Mouse (Mus musculus) liver, embryonic 14.5 days (tissue): ENCODE measurements around the gene Ebf1. TPM values are rescaled to one million over a fixed set of nuclear protein-coding genes. Genes with fewer than 3 reads are reported as not detected.
A peak's percentile ranks its signal among the peaks of the same experiment; 100 is the strongest.

Experiments
- ATAC-seq: fragments of 200-750 bp; cut with Nextera tagmentation; 2 replicates; pipeline ENCODE4 v1.8.0; 2017; ENCODE audit warnings: moderate number of reproducible peaks, mild to moderate bottlenecking, moderate library complexity; ENCODE audit not compliant: insufficient read depth
- DNase-seq, 3 experiments: peaks; one replicate each; pipeline ENCODE4 v3.0.0-alpha.2; 2012 to 2013; ENCODE audit warnings: low read depth in 3 of 3, low spot score in 3 of 3
- H3K27ac ChIP-seq: fragments of 300-500 bp; sonication (generic); 2 replicates; pipeline ENCODE4 v1.5.1; 2014; ENCODE audit warnings: moderate library complexity, mild to moderate bottlenecking, control low read depth, inconsistent platforms
- H3K27me3 ChIP-seq: fragments of 300-500 bp; sonication (generic); 2 replicates; pipeline ENCODE4 v1.6.1; 2014; ENCODE audit warnings: mild to moderate bottlenecking, low read length, moderate library complexity; ENCODE audit not compliant: control insufficient read depth, insufficient read depth
- H3K36me3 ChIP-seq: fragments of 300-500 bp; sonication (generic); replicated peaks from 2 replicates; pipeline ENCODE4 v1.6.1; 2014; ENCODE audit warnings: low read depth; ENCODE audit not compliant: control insufficient read depth, insufficient read depth
- H3K4me1 ChIP-seq, 2 experiments: fragments of 200-500 bp in 1 of 2; fragments of 300-500 bp in 1 of 2; sonication (generic) in 1 of 2; replicated peaks; 2 replicates each; pipeline ENCODE4 v1.6.1; 2012 to 2014; ENCODE audit warnings: antibody characterized with exemption in 1 of 2, inconsistent platforms in 1 of 2, low read length in 1 of 2; ENCODE audit not compliant: control insufficient read depth in 2 of 2, insufficient read depth in 2 of 2
- H3K4me2 ChIP-seq: fragments of 300-500 bp; sonication (generic); 2 replicates; pipeline ENCODE4 v1.6.1; 2014; ENCODE audit warnings: low read depth, mild to moderate bottlenecking, control low read depth, moderate library complexity
- H3K4me3 ChIP-seq, 2 experiments: fragments of 200-500 bp in 1 of 2; fragments of 300-500 bp in 1 of 2; sonication (generic) in 1 of 2; 2 replicates each; pipeline ENCODE4 v1.5.1; 2012 to 2014; ENCODE audit warnings: low read depth in 2 of 2, low read length in 2 of 2, mild to moderate bottlenecking in 2 of 2, control low read depth in 1 of 2, inconsistent platforms in 1 of 2, moderate library complexity in 1 of 2; ENCODE audit not compliant: insufficient read depth in 1 of 2
- H3K9ac ChIP-seq: fragments of 300-500 bp; sonication (generic); replicated peaks from 2 replicates; pipeline ENCODE4 v1.6.1; 2014; ENCODE audit warnings: mild to moderate bottlenecking, control low read depth, moderate library complexity
- H3K9me3 ChIP-seq: fragments of 300-500 bp; sonication (generic); 2 replicates; pipeline ENCODE4 v1.6.1; 2016; ENCODE audit warnings: low read length, mixed read lengths; ENCODE audit not compliant: control insufficient read depth
- CTCF ChIP-seq: IDR thresholded peaks from 2 replicates; pipeline ENCODE4 v1.5.1; 2016; ENCODE audit warnings: antibody characterized with exemption, low read depth, control low read depth
- EP300 ChIP-seq: IDR thresholded peaks from 2 replicates; pipeline ENCODE4 v1.6.1; 2016; ENCODE audit warnings: antibody characterized with exemption, low read depth
- WGBS: fragments of 180-500 bp; shearing (Covaris S2); extraction: QIAGEN DNeasy Blood & Tissue Kit; methylation state at CpG from one replicate; pipeline ENCODE4 v1.1.7; 2014; ENCODE audit not compliant: insufficient replicate concordance; 5-methylcytosine and 5-hydroxymethylcytosine counted together
- polyA plus RNA-seq, 2 experiments: library from polyadenylated mRNA; depleted of rRNA in 1 of 2; stranded (reverse) in 1 of 2; unstranded in 1 of 2; fragments of >200 nt; fragmentation: Nextera tagmentation in 1 of 2; extraction: Ambion mirVana in 1 of 2; gene quantifications; 2 replicates each; pipeline versions ENCODE4 v1.2.1 to v1.2.3; 2012 to 2014

Gene Ebf1
- polyA plus RNA-seq, 2 experiments: 0.20 to 0.34 TPM

- Histone ChIP-seq H3K4me1 (no peaks in the 10 kb centered on the region), H3K36me3 (no peaks in the 10 kb centered on the region), H3K4me3 (no peak overlapping the region), H3K27ac (no peak overlapping the region), H3K27me3 (no peaks in the 10 kb centered on the region), H3K9me3 (no peaks in the 10 kb centered on the region), H3K4me2 (peak overlapping the region; percentile 28; the same call in 1 of the 2 replicates), H3K9ac (no peak overlapping the region)
- peak; percentile 91 for TF ChIP-seq CTCF
- TF ChIP-seq EP300: no peak
- no peak for ATAC-seq
- DNase-seq: peak; percentile 2 to 10 (median 9)
- WGBS: 2% methylated on average over 7 of the region's 7 CpGs
Observed at GRCm38 (mm10) chr11:45008078-45008477, 391.0 kb downstream of the Ebf1 start.

- 73% methylated on average over 5 of the region's 5 CpGs for whole genome bisulfite sequencing
- Histone ChIP-seq H3K9ac (no peak overlapping the region), H3K9me3 (no peaks in the 10 kb centered on the region), H3K4me1 (no peaks in the 10 kb centered on the region), H3K27me3 (no peaks in the 10 kb centered on the region), H3K4me3 (no peak overlapping the region), H3K36me3 (no peaks in the 10 kb centered on the region), H3K4me2 (no peak overlapping the region), H3K27ac (no peak overlapping the region)
- TF ChIP-seq CTCF (no peak), EP300 (no peak)
- DNase-seq (no peak), ATAC-seq (no peak)
Observed at GRCm38 (mm10) chr11:45008760-45009159, 391.6 kb downstream of the Ebf1 start.

DNA sequence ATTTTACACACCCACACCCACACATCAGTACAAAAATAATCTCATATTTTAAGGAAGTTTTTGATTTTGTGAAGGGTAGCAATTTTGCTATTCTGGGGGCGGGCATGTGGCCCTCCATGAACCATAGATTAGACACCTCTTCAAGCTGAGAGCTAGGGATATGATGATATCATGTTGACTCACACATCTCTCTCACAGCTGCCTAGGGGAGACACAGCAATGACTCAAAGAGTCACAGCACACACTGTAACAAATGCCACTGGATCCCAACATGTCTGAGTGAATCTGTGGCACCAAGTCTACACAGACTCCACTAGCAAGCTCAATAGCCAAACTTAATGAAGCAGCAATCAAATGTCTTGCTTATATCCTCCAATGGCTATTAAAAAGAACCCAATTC is 395.0 kb downstream of the Ebf1 start:
- no peaks in the 10 kb centered on the region for H3K36me3 ChIP-seq
- no peak for DNase-seq

DNA sequence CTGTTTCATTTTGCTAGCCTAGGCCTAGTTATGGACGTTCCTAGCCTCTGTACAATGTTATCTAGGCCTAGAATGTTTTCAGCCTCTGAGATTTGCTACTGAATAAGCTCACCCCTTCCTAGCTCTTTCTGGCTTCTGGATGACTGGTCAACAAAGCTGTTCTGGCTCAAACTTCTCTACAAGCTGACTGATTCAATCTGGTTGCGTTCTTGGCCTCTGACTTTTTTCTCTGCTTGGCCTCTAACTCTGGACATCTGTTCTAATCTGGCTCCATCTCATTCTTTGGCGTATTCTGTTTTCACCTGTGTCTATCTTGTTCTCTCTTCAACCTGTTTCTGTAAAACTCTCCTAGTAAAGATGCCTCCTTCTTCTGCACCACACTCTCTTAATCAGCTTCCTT is 400.4 kb downstream of the Ebf1 start:
- Histone ChIP-seq H3K4me1 (no peaks in the 10 kb centered on the region), H3K27ac (no peak overlapping the region), H3K9ac (no peak overlapping the region), H3K4me3 (no peak overlapping the region), H3K36me3 (no peaks in the 10 kb centered on the region), H3K9me3 (no peaks in the 10 kb centered on the region), H3K27me3 (no peaks in the 10 kb centered on the region), H3K4me2 (no peak overlapping the region)
- DNase-seq: no peak
- no peak for ATAC-seq
- 43% methylated on average over 3 of the region's 3 CpGs for WGBS
- TF ChIP-seq CTCF: no peak
- TF ChIP-seq EP300: no peak

More for the DNA sequence above, 395.0 kb downstream of the Ebf1 start:
- Histone ChIP-seq H3K27me3 (no peaks in the 10 kb centered on the region), H3K27ac (no peak overlapping the region), H3K9me3 (no peaks in the 10 kb centered on the region), H3K9ac (no peak overlapping the region), H3K4me3 (no peak overlapping the region), H3K4me2 (no peak overlapping the region), H3K4me1 (no peaks in the 10 kb centered on the region)
- ATAC-seq: no peak
- 43% methylated on average over 1 of the region's 1 CpGs for WGBS
- no peak for TF ChIP-seq EP300
- no peak for TF ChIP-seq CTCF

- no peak overlapping the region for H3K4me3 ChIP-seq
- no peak for DNase-seq
- no peak for TF ChIP-seq EP300
- no peak for TF ChIP-seq CTCF
- 61% methylated on average over 5 of the region's 5 CpGs for WGBS
- no peaks in the 10 kb centered on the region for H3K9me3 ChIP-seq
- no peak overlapping the region for H3K27ac ChIP-seq
- no peaks in the 10 kb centered on the region for H3K36me3 ChIP-seq
- H3K9ac ChIP-seq: no peak overlapping the region
- H3K27me3 ChIP-seq: no peaks in the 10 kb centered on the region
- no peak for ATAC-seq
- no peaks in the 10 kb centered on the region for H3K4me1 ChIP-seq
- no peak overlapping the region for H3K4me2 ChIP-seq
Observed at GRCm38 (mm10) chr11:45026012-45026411, 408.9 kb downstream of the Ebf1 start.
